Mouse (Mus musculus) splenic B cell, adult 2 months (primary cell): ENCODE data around the gene Krtap3-1.

Source experiments
- DNase-seq: peaks from one replicate; pipeline ENCODE4 v3.0.0-alpha.2; 2011; ENCODE audit warnings: low read depth, low spot score
- H3K27me3 ChIP-seq: 2 replicates; pipeline ENCODE4 v1.6.1; 2012; ENCODE audit warnings: mild to moderate bottlenecking, low read length, moderate library complexity, mixed read lengths; ENCODE audit not compliant: control insufficient read depth, poor library complexity, insufficient read depth, severe bottlenecking
- H3K36me3 ChIP-seq: 2 replicates; pipeline ENCODE4 v1.6.1; 2012; ENCODE audit warnings: mild to moderate bottlenecking, low read length, moderate library complexity, mixed read lengths; ENCODE audit not compliant: control insufficient read depth, poor library complexity, insufficient read depth, severe bottlenecking

Krtap3-1 gene

GRCm38 (mm10) chr11:99559366-99559765 is 7.1 kb downstream of the Krtap3-1 start, which contains the start of gene Gm11939:
Gene Gm11939, minus strand, starts transcription at chr11:99559466.
- no peaks in the 10 kb centered on the region for H3K27me3 ChIP-seq
- DNase-seq: no peak
- H3K36me3 ChIP-seq: no peaks in the 10 kb centered on the region

DNA sequence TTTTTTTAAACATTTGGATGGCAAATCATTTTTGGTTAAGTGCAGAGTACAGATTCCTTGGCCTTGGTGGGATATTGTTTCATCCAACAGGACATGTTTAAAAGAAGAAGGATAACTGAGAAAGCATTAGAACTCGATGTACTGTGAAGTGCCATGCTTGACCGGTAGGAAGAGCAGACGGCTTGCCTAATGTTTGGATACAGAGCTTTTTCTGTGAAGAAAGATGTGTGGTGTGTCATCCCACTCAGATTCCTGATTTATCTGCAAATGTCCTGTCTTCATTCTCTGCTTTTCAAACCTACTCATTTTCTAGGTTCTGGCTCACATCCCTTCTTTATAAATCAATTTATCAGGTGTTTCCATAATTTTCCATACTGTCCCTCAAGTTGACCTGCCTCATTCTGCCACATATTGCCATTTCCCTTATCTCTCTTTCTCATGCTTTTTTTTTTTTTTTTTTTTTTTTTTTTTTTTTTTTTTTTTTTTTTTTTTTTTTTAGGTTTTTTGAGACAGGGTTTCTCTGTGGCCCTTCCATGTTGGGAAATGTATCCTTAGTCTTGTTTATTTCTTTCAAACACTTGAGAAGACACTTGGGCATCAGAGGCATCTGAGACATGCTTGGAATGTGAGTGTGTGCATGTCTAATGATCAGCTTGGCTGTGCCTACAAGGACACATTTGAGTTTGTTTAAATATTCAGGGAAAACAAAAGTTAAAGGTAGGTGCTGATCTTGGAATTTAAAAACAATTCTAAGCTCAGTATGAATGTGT is 8.3 kb downstream of the Krtap3-1 start:
- no peak for DNase-seq
- Histone ChIP-seq H3K27me3 (no peaks in the 10 kb centered on the region), H3K36me3 (no peaks in the 10 kb centered on the region)

DNA sequence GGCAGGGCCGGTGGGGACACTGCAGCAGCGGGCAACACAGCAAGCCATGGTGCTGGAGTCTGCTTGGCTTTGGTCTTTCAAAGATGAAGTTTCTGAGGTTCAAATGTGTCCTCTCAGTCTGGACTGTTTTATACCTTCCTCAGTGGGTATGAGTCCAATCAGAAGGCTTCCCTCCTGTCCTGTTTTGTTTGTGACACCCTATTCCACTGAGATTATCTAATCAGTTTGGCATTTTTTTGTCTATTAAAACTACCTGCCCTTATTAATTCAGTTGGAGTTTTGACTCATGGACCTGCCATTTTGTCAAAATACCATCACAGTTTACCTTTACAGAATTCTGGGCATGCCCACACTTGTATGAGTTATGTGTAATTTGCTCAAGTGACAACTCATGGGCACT is 9.7 kb downstream of the Krtap3-1 start, which contains the start of gene Krtap3-2:
TSS of gene Krtap3-2 (minus strand) at position 101 of the 400 bp plus-strand sequence.
- H3K36me3 ChIP-seq: no peaks in the 10 kb centered on the region
- no peak for DNase-seq
- no peaks in the 10 kb centered on the region for H3K27me3 ChIP-seq

GRCm38 (mm10) chr11:99556195-99556594 is 10.2 kb downstream of the Krtap3-1 start:
- no peaks in the 10 kb centered on the region for H3K36me3 ChIP-seq
- H3K27me3 ChIP-seq: no peaks in the 10 kb centered on the region
- no peak for DNase-seq

GRCm38 (mm10) chr11:99550765-99551164 is 15.7 kb downstream of the Krtap3-1 start, which contains the start of gene Krtap3-3:
Gene Krtap3-3, minus strand, starts transcription at chr11:99550865.
- no peaks in the 10 kb centered on the region for H3K27me3 ChIP-seq
- H3K36me3 ChIP-seq: no peaks in the 10 kb centered on the region
- no peak for DNase-seq

DNA sequence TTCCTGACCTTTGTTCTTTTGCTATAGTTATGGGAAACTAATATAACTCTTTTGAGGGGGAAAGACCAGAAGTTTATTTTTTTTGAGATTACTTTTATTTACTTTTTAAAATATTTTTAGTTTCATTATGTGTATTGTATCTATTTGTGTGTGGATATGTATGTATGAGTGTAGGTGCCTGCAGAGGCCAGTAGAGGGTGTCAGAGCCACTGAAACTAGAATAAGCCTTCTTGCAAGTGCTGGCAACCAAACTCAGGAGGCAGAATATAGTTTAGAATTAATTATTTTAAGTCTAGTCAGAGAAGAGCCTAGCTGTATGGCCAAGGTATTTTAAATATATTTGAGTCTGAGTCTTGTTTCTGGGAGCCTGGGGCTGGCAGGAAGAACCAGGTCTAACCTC is 18.5 kb downstream of the Krtap3-1 start:
- no peak for DNase-seq
- H3K27me3 ChIP-seq: no peaks in the 10 kb centered on the region
- no peaks in the 10 kb centered on the region for H3K36me3 ChIP-seq

DNA sequence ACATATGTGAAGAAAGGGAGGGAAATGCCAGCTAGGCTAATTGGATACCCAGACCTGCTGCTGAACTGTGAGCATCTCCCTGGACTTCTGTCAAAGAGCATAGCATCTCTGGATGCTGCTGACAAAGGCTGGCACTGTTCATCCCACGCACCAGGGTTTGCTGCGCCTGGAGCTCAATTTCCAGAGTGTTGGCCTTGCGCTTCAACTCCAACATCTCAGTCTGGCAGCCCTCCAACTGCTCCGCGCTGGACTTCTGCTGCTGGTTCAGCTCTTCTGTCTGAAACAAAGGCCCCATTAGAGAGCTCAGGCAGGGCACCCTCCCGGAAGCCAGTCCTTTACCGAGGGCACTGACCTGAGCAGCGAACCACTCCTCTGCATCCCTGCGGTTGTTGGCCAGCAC is 26.7 kb downstream of the Krtap3-1 start:
- DNase-seq: no peak
- Histone ChIP-seq H3K27me3 (no peaks in the 10 kb centered on the region), H3K36me3 (no peaks in the 10 kb centered on the region)

- no peak for DNase-seq
These were observed 45.1 kb downstream of the Krtap3-1 start, which contains the start of gene Krt39 for GRCm38 (mm10) chr11:99521288-99521860. Gene Krt39, minus strand, starts transcription at chr11:99521338.

More at GRCm38 (mm10) chr11:99521288-99521860, 45.1 kb downstream of the Krtap3-1 start, which contains the start of gene Krt39:
- H3K36me3 ChIP-seq: no peaks in the 10 kb centered on the region
- H3K27me3 ChIP-seq: no peaks in the 10 kb centered on the region
